Mouse (Mus musculus): ENCODE data around the gene Atat1.
A peak's percentile ranks its signal among the peaks of the same experiment; 100 is the strongest.
"Not testable (repeated sequence)": the region's sequence is repeated elsewhere in the genome, so short reads cannot be mapped to it uniquely, and the experiment has no call there.

Gene Atat1

DNA sequence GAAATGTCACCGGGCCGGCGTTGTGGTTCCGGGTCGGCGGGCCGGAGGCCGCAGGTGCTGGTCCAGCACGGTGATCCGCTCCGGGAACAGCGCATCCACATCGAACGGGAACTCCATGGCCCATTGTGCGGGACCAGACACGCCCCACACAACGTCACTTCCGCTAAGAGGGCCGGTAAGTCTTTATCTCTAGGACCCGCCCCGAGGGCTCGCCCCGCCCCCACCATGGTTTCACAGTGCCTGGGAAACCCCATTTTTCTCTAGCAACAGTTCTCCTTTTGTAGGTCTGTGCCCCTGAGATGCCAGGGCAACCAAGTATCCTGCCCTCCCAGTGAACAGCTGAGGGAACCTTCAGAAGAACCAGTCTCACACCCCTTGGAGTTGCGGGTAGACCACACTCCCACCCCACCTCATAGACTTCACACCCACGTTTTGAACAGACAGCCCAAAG lies at the start of gene Atat1:
Atat1 (minus strand) TSS at position 157 of the 451 bp plus-strand sequence.
- DNase-seq, result peak; percentile 85 to 88

- no peak for DNase-seq
Measured at GRCm38 (mm10) chr17:35958533-35959223, 48.8 kb upstream of the Atat1 start.

GRCm38 (mm10) chr17:35954665-35955064 lies 44.8 kb upstream of the Atat1 start:
- no peak for DNase-seq

GRCm38 (mm10) chr17:35952559-35952958 lies 42.7 kb upstream of the Atat1 start:
- DNase-seq, result not testable (repeated sequence)

- not testable (repeated sequence) for DNase-seq
Measured at GRCm38 (mm10) chr17:35950946-35951345, 41.1 kb upstream of the Atat1 start.

DNA sequence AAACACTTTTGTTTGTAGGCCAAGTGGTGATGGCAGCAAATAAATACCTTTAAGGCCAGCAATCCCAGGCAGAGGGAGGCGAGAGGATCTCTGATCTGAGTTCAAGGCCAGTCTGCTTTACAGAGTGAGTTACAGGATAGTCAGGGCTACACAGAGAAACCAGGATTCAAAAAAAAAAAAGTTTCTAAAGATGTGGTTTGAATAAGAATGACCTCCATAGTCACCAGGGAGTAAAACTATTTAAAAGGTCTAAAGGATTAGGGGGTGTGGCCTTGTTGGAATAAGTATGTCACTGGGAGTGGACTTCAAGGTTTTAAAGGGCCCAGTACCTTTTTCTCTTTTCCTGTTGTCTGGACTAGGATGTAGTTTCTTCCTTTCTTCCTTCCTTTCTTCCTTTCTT lies 30.1 kb upstream of the Atat1 start:
- no peak for DNase-seq

DNA sequence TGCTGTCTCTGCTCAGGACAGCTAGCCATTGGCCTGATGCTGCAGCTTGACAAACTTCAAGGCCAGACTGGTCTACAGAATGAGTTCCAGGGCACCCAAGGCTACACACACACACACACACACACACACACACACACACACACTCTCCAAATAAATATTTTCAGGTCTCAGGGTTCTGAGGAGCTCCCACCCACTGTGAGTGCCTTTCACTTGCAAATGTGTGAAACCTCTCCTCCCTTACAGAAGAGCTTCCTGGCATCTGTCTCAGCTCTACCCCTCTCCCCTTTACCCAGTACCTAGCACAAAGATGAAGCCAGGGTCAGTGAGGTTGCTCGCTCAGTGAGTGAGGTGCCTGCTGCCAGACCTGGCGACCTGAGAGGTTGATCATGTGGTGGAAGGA lies 29.2 kb upstream of the Atat1 start:
- DNase-seq, result no peak

GRCm38 (mm10) chr17:35937700-35938348 lies 27.9 kb upstream of the Atat1 start:
- peak; percentile 50 to 52 for DNase-seq

DNA sequence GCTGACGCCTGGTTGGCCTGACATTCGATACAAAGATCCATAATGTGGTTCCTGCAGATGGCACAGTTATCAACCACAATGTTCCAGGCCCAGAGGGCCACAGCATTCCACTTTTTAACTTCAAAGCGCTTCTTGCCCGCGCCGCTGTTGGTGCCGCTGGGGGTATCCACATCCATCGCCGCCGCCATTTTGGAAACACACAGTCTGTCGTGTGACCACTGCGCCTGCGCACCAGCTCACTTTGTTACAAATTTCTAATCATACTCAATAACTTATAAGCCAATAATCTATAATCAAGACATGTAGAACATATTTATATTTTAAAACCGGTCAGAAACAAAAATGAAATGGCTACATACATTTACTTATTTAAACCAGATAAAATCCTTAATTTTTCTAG lies 25.9 kb upstream of the Atat1 start:
- not testable (repeated sequence) for DNase-seq

DNA sequence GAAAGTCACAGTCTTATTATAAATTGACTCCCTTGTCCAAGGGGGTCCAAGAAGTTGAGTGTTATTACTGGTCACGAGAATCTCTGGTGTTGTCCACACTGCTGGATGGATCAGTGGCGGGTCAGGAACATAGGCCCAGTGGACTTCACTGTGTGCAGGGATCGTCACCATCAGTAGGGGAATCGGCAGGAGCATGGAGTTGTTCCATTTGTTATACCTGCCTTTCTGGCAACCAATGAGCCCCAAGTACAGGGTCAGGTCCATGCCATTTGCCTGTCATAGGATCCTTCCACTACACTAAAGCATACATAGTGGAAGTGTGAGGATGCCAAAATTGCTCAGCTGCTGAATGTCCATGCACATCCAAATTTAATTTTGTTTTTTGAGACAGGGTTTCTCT lies 22.7 kb upstream of the Atat1 start:
- no peak for DNase-seq

GRCm38 (mm10) chr17:35930627-35931026 lies 20.8 kb upstream of the Atat1 start:
- no peak for DNase-seq

DNA sequence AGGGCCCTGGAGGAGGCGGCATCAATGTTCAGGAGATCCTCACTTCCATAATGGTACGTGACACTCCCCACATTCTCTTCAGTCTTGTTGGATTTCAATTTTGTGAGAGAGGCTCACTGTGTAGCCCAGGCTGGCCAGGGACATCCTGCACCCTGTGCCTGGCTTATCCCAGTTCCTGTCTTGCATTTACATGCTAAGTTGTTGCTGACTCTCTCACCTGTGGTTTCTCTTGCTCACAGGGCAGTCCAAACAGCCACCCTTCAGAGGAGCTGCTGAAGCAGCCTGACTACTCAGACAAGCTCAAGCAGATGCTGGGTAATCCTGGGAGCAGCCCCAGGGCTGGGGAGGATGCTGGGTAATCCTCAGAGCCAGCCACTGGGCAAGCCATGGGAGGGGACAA lies 19.7 kb upstream of the Atat1 start:
- no peak for DNase-seq

DNA sequence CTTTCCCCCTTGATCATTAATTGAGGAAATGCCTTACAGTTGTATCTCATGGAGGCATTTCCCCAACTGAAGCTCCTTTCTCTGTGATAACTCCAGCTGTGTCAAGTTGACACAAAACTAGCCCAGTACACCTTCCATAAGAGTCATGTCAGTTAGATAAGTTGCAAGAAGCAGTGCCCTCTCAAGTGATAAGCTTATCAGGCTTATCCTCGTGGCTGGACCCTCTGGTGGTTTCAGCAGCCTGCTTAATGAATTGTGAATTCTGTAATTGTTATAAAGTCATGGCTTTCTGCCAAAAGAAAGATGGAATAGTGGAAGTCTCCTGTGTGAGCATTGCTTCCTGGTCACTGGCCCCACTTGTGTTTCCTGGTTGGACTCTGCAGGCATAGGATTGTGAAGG lies 17.6 kb upstream of the Atat1 start:
- no peak for DNase-seq

GRCm38 (mm10) chr17:35923281-35923680 lies 13.4 kb upstream of the Atat1 start:
- DNase-seq, result no peak

DNA sequence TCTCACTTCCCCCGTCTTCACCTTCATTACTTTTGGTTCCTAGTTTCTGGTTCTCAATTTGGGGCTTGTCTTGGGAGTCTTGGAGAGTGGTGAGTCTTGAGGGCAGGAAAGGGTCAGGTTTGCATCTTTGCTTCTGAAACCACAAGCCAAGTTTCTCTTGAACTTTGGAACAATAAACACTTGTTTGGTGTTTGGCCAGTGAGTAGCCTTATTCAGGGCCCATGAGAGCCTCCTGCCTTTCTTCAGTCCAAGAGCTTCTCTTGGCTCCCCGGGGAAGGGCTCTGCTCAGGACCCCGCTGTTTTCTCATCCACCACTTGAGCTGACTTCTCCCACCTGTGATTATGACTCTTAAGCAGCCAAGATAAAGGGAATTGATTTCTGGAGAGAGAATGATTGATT lies 12.7 kb upstream of the Atat1 start:
- no peak for DNase-seq

- DNase-seq, result no peak
Measured at GRCm38 (mm10) chr17:35921710-35922109, 11.8 kb upstream of the Atat1 start.

DNA sequence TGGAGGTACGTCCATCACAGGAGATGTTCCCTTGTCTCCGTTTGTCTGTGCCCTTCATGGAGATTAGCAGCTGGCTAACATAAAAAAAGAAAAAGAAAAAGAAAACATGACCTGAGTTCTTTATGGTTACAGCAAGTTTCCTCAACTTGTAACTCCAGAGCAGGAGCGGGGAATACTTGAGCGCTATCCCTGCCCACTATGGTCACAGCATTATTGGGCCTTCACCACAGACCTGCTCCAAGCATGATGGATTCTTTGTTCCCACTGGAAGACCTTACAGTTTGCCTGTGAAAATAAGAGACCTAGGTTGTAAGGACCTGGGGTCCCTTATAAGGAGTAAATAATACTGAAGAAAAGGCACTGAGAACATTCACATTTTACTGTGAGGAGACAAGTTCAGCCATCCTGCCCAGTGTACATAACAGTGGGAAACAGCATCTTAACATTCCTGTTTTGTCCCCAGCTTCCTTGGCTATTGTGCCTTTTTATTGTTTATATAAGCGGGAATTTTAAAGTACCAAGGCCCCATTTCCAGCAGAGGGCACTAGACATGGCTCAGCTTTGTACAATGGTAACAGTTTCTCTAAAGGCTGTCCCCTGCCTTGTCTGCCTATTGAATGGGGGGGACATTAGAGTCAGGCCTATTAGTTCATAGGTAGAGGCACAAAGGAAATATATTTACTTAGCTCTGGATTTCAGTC lies 11.1 kb upstream of the Atat1 start:
- no peak for DNase-seq

GRCm38 (mm10) chr17:35920384-35920783 lies 10.5 kb upstream of the Atat1 start:
- no peak for DNase-seq

DNA sequence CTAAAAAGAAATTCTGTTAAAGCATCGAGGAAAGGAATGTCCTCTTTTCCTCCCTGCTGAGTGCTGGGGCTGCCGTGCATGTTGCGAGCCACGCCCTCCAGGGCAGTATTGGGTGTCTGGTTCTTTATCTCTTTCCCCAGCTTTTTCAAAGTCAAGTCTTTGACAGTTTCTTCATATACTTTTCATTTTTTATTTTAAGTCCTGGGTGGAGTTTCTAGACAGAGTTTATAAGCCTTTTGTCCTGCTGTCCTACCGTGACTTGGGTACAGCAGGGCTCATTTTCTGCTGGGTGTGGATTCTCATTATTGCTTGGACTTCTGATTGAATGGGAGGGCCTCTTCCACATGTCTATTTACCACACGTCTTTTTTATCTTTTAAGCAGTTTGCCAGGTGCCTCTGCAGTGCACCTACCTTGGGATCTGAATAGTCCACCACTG lies 10.0 kb upstream of the Atat1 start:
- no peak for DNase-seq

- peak; percentile 92 to 94 for DNase-seq
Measured at GRCm38 (mm10) chr17:35919060-35919715, 9.3 kb upstream of the Atat1 start.

DNA sequence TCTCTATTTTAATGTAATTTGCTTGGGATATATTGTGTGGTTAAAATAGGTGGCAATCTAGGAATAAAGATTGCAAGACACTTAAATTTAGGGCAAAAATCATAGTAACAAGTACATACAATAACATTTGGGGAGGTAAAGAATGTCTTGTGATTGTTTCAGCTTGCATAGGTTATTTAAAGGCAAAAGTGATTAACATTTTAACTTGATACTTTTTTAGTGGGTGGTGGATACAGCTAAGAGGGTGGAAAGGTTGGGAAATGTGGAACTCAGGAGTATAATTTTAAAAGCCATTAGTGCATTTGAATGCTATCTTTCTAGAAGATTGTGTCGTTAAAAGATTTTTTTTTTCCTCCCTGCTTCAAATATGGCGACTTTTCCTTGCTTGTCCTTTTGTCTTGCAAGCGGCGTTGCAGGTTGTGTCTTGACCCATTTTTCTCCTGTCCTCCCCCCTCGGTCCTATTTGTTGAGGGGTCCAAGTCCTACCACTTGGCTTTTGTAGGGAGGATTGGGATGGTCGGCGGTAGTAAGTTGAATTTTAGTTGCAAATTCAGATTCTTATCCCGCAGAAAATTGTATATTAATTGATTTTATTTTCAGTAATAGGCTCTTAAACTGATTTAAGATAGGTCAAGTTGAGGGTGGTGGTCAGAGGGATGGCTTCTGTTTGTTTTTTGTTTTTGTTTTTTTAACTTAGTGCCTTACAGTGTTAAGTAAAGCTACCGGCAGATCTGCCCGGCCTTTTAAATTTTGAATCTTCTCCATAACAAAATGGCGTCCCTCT lies 8.6 kb upstream of the Atat1 start:
- DNase-seq, result peak; percentile 40 to 59

GRCm38 (mm10) chr17:35917463-35918251 lies 7.8 kb upstream of the Atat1 start:
- DNase-seq, result peak; percentile 59 to 69

Measured in cerebellum, postnatal 36 days (tissue).